Mouse (Mus musculus): Measurements from ENCODE around the gene Gm20683. TPM values are rescaled to one million over a fixed set of nuclear protein-coding genes. Genes with fewer than 3 reads are reported as not detected.

Gene Gm20683
- total and polyA plus RNA-seq, 3 experiments = 4.9 to 6.8 TPM; not detected in 1

- no peak for DNase-seq (ENCODE audit: low read depth, low spot score)
- Histone ChIP-seq H3K4me3 (ENCODE audit: control insufficient read depth in 1 of 2, insufficient read depth in 1 of 2, low read depth in 2 of 2, low read length in 2 of 2) (no peak overlapping the region), H3K27me3 (ENCODE audit: control insufficient read depth in 1 of 2, insufficient read depth in 2 of 2, low read length in 2 of 2) (no peaks in the 10 kb centered on the region), H3K36me3 (ENCODE audit: control insufficient read depth in 1 of 2, insufficient read depth in 2 of 2, low read length in 2 of 2) (peaks cover 0 to 13% of the 10 kb centered on the region in 2 experiments; a peak in 2 of 4 replicates), H3K9ac (ENCODE audit: control insufficient read depth, low read depth, low read length, poor library complexity, severe bottlenecking) (no peak overlapping the region), H3K9me3 (replicated peaks; ENCODE audit: insufficient read depth, low read length) (no peaks in the 10 kb centered on the region), H3K4me1 (ENCODE audit: control insufficient read depth in 1 of 2, insufficient read depth in 2 of 2, low read length in 2 of 2) (peaks cover 0 to 13% of the 10 kb centered on the region in 2 experiments; a peak in 2 of 4 replicates), H3K79me2 (ENCODE audit: control insufficient read depth, insufficient read depth, low read length, poor library complexity) (peaks cover 25% of the 10 kb centered on the region), H3K27ac (ENCODE audit: control insufficient read depth, low read depth, low read length) (no peak overlapping the region)
- no peak for TF ChIP-seq MEF2A (IDR thresholded peaks at IDR 0.05; ENCODE audit: extremely low read depth, insufficient replicate concordance, low read depth, low read length, poor library complexity, severe bottlenecking)
- no peak for TF ChIP-seq RAD21 (IDR thresholded peaks at IDR 0.05; ENCODE audit: low read depth, low read length)
- TF ChIP-seq SIN3A (IDR thresholded peaks at IDR 0.05; ENCODE audit: low read length) = no peak
- TF ChIP-seq SMC3 (IDR thresholded peaks at IDR 0.05; ENCODE audit: low read depth, low read length) = no peak
- TF ChIP-seq ZNF384 (IDR thresholded peaks at IDR 0.05; ENCODE audit: low read depth, low read length) = no peak
- TF ChIP-seq KAT2A (conservative IDR thresholded peaks at IDR 0.05; ENCODE audit: low read depth, low read length) = no peak
- no peak for TF ChIP-seq CHD2 (IDR thresholded peaks at IDR 0.05; ENCODE audit: low read length)
- no peak for TF ChIP-seq ETS1 (IDR thresholded peaks at IDR 0.05; ENCODE audit: low read depth, low read length)
- no peak for TF ChIP-seq GATA1 (IDR thresholded peaks at IDR 0.05; ENCODE audit: low read depth, low read length)
- TF ChIP-seq POLR2A (IDR thresholded peaks at IDR 0.05; ENCODE audit: control insufficient read depth in 1 of 2, insufficient read depth in 1 of 2, low read depth in 1 of 2, low read length in 2 of 2, poor library complexity in 1 of 2) = no peak
- no peak for TF ChIP-seq CHD1 (IDR thresholded peaks at IDR 0.05; ENCODE audit: low read depth, low read length)
- TF ChIP-seq BHLHE40 (IDR thresholded peaks at IDR 0.05; ENCODE audit: borderline replicate concordance, low read depth, low read length) = no peak
- no peak for TF ChIP-seq USF1 (IDR thresholded peaks at IDR 0.05; ENCODE audit: low read depth, low read length)
- TF ChIP-seq USF2 (IDR thresholded peaks at IDR 0.05; ENCODE audit: borderline replicate concordance in 1 of 2, insufficient read depth in 1 of 2, low read depth in 1 of 2, low read length in 2 of 2) = no peak
- TF ChIP-seq MAFK (IDR thresholded peaks at IDR 0.05; ENCODE audit: borderline replicate concordance, low read depth, low read length) = no peak
These were observed 24.6 kb upstream of the Gm20683 start for GRCm38 (mm10) chr17:25866172-25866571.

DNA sequence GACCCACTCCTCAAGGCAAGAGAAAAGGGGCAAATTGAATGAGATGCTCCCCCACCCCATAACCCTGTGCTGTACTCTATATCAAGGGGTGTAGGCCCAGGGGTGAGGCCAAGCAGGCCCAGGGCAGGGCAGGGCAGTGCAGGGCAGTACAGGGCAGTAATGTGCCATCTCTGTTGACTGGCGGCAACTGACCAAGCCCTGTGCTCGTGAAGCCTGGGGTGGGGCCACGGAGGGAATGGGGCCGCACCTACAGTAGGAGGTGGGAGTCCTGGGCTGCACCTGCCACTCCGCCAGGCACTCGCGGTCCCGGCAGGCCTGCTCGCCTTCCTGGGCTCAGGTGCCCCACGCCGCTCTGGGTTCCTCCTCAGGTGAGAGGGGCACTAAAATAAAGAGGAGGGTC is 23.7 kb upstream of the Gm20683 start:
- H3K9me3 ChIP-seq (replicated peaks; ENCODE audit: insufficient read depth, low read length) = no peaks in the 10 kb centered on the region
- peaks cover 0 to 13% of the 10 kb centered on the region in 2 experiments; a peak in 2 of 4 replicates for H3K36me3 ChIP-seq (ENCODE audit: control insufficient read depth in 1 of 2, insufficient read depth in 2 of 2, low read length in 2 of 2)
- H3K27me3 ChIP-seq (ENCODE audit: control insufficient read depth in 1 of 2, insufficient read depth in 2 of 2, low read length in 2 of 2) = no peaks in the 10 kb centered on the region
- no peak overlapping the region for H3K4me3 ChIP-seq (ENCODE audit: control insufficient read depth in 1 of 2, insufficient read depth in 1 of 2, low read depth in 2 of 2, low read length in 2 of 2)
- no peak for DNase-seq (ENCODE audit: low read depth, low spot score)
- H3K9ac ChIP-seq (ENCODE audit: control insufficient read depth, low read depth, low read length, poor library complexity, severe bottlenecking) = no peak overlapping the region
- H3K4me1 ChIP-seq (ENCODE audit: control insufficient read depth in 1 of 2, insufficient read depth in 2 of 2, low read length in 2 of 2) = peaks cover 0 to 17% of the 10 kb centered on the region in 2 experiments; a peak in 2 of 4 replicates
- no peak for TF ChIP-seq TAL1 (IDR thresholded peaks at IDR 0.05; ENCODE audit: low read length)
- no peak for TF ChIP-seq BHLHE40 (IDR thresholded peaks at IDR 0.05; ENCODE audit: borderline replicate concordance, low read depth, low read length)
- no peak for TF ChIP-seq CHD1 (IDR thresholded peaks at IDR 0.05; ENCODE audit: low read depth, low read length)
- no peak for TF ChIP-seq E2F4 (IDR thresholded peaks at IDR 0.05; ENCODE audit: borderline replicate concordance, low read depth, low read length)
- TF ChIP-seq RAD21 (IDR thresholded peaks at IDR 0.05; ENCODE audit: low read depth, low read length) = no peak
- TF ChIP-seq UBTF (IDR thresholded peaks at IDR 0.05; ENCODE audit: borderline replicate concordance, insufficient read depth, low read depth, low read length) = no peak
- TF ChIP-seq ELF1 (IDR thresholded peaks at IDR 0.05; ENCODE audit: low read depth, low read length) = no peak
- TF ChIP-seq ZKSCAN1 (IDR thresholded peaks at IDR 0.05; ENCODE audit: low read depth, low read length) = no peak
- no peak for TF ChIP-seq CTCF (IDR thresholded peaks at IDR 0.05 in 2 of 3, conservative IDR thresholded peaks at IDR 0.05 in 1 of 3; ENCODE audit: control insufficient read depth in 1 of 3, insufficient read depth in 1 of 3, low read depth in 2 of 3, low read length in 3 of 3, poor library complexity in 1 of 3, severe bottlenecking in 1 of 3)
- TF ChIP-seq NRF1 (IDR thresholded peaks at IDR 0.05; ENCODE audit: insufficient read depth, low read depth, low read length, poor library complexity, severe bottlenecking) = no peak
- TF ChIP-seq HCFC1 (IDR thresholded peaks at IDR 0.05; ENCODE audit: low read depth, low read length) = no peak
- no peak for TF ChIP-seq ZC3H11A (IDR thresholded peaks at IDR 0.05; ENCODE audit: low read depth, low read length)
- TF ChIP-seq USF1 (IDR thresholded peaks at IDR 0.05; ENCODE audit: low read depth, low read length) = no peak
- TF ChIP-seq JUND (IDR thresholded peaks at IDR 0.05; ENCODE audit: low read depth, low read length) = no peak
- TF ChIP-seq KAT2A (conservative IDR thresholded peaks at IDR 0.05; ENCODE audit: low read depth, low read length) = no peak
- TF ChIP-seq SMC3 (IDR thresholded peaks at IDR 0.05; ENCODE audit: low read depth, low read length) = no peak
- TF ChIP-seq MAX (IDR thresholded peaks at IDR 0.05; ENCODE audit: low read length) = no peak
- TF ChIP-seq MEF2A (IDR thresholded peaks at IDR 0.05; ENCODE audit: extremely low read depth, insufficient replicate concordance, low read depth, low read length, poor library complexity, severe bottlenecking) = no peak
- H3K27ac ChIP-seq (ENCODE audit: control insufficient read depth, low read depth, low read length) = no peak overlapping the region
- H3K79me2 ChIP-seq (ENCODE audit: control insufficient read depth, insufficient read depth, low read length, poor library complexity) = peaks cover 27% of the 10 kb centered on the region
